Mouse (Mus musculus) splenic B cell, adult 2 months (primary cell): Measurements from ENCODE around the gene Arid4b.

Experiments used
- DNase-seq: peaks from one replicate; pipeline ENCODE4 v3.0.0-alpha.2; 2011; ENCODE audit warnings: low read depth, low spot score
- H3K27me3 ChIP-seq: 2 replicates; pipeline ENCODE4 v1.6.1; 2012; ENCODE audit warnings: mild to moderate bottlenecking, low read length, moderate library complexity, mixed read lengths; ENCODE audit not compliant: control insufficient read depth, poor library complexity, insufficient read depth, severe bottlenecking
- H3K36me3 ChIP-seq: 2 replicates; pipeline ENCODE4 v1.6.1; 2012; ENCODE audit warnings: mild to moderate bottlenecking, low read length, moderate library complexity, mixed read lengths; ENCODE audit not compliant: control insufficient read depth, poor library complexity, insufficient read depth, severe bottlenecking

Gene Arid4b

GRCm38 (mm10) chr13:14039292-14039965 is 23.6 kb upstream of the Arid4b start, which contains the start of gene Tbce:
TSS of gene Tbce (minus strand) at chr13:14039638.
- no peaks in the 10 kb centered on the region for H3K36me3 ChIP-seq
- H3K27me3 ChIP-seq = no peaks in the 10 kb centered on the region
- peak; percentile 94 for DNase-seq

DNA sequence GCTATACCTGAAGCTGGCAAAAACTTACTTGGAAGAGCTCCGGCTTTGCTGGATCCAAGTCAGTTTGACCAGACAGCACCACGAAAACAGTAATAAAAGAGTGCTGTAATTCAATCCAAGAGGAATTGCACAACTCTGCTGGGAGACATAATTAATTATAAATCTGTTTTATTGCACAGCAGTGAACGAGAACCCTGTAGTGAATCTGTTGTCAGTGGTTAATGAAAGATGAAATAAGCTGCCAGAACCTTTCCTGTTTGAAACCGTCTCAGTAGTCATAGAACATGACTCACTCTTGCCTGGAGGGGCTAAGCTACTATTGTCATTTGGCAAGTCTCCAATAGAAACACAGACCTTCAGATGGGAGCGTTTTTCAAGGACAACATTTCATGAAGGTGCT is 22.8 kb upstream of the Arid4b start:
- no peaks in the 10 kb centered on the region for H3K36me3 ChIP-seq
- no peaks in the 10 kb centered on the region for H3K27me3 ChIP-seq
- DNase-seq = peak; percentile 21

DNA sequence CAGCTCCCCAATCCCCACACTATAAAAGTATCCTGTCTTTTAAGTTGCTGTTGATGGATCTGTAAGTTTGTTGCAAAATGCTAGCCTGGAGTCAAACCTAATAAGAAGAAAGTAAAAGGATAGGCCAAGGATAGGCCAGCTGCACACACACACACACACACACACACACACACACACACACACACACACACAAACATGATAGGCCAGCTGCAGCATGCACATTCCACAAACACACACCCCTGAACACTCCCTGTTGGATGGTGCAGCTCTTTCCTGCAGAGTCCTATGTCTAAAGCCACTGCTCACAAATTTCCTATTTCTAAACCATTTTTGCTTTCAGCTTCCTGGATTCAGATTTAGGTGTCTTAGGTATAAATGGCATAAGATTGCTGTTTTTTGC is 19.2 kb upstream of the Arid4b start:
- DNase-seq = no peak
- 0 out of 2 replicates have a peak, but pooled peaks cover 2% of the 10 kb centered on the region for H3K36me3 ChIP-seq
- H3K27me3 ChIP-seq = no peaks in the 10 kb centered on the region

DNA sequence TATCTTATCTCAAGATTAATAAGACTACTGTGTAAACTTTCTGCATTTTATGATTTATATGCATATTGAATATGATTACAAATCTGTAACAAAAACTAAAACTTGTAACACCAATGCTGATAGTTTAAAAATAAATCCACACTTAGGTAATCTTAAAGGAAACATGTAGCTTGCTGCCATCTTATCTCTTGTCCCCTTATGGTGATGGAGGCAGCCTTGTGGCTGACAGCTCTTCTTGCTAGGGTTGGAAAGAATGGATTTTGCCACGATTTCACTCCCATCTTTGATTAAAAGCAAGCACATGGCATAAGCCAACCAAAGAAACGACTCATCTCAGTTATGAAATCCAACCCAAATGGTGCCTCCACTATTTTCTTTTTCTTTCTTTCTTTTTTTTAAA is 18.5 kb upstream of the Arid4b start:
- H3K36me3 ChIP-seq = peaks cover 5% of the 10 kb centered on the region
- H3K27me3 ChIP-seq = no peaks in the 10 kb centered on the region
- no peak for DNase-seq

DNA sequence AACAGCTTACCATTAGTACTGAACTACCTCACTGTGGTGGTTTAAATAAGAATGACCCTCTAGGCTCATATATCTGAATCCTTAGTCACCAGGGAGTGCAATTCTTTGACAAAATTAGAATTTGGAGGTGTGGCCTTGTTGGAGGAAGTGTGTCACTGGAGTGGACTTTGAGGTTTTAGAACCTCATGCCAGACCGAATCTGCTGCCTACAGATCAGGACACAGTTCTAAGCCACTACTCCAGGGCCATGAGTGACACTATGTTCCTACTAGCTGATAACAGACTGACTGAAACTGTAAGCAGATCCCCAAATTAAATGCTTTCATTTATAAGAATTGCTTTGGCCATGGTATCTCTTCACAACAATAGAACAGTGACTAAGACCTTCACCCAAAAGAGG is 13.2 kb upstream of the Arid4b start:
- no peak for DNase-seq
- peaks cover 18% of the 10 kb centered on the region for H3K36me3 ChIP-seq
- H3K27me3 ChIP-seq = no peaks in the 10 kb centered on the region

GRCm38 (mm10) chr13:14056801-14057200 is 6.2 kb upstream of the Arid4b start:
- Histone ChIP-seq H3K36me3 (peaks cover 20% of the 10 kb centered on the region), H3K27me3 (no peaks in the 10 kb centered on the region)
- no peak for DNase-seq

DNA sequence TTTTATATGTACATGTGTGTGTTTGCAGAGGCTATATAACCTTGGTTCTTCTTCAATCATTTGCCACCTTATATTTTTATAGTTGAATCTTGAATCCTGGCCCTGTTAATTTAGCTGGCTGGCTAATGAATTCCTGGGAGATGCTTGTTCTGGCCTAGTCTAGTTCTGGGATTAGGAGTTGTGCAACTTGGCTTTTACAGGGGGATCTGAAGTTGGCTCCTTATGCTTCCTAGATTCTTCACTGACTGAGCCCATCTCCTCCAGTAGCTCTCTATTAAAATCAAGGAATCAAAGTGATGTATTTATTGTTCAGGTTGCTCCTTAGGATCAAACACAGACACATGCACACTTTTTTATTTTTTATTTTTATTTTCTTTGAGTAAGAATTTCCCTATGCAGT is 3.5 kb upstream of the Arid4b start:
- Histone ChIP-seq H3K36me3 (peaks cover 12% of the 10 kb centered on the region), H3K27me3 (no peaks in the 10 kb centered on the region)
- no peak for DNase-seq

DNA sequence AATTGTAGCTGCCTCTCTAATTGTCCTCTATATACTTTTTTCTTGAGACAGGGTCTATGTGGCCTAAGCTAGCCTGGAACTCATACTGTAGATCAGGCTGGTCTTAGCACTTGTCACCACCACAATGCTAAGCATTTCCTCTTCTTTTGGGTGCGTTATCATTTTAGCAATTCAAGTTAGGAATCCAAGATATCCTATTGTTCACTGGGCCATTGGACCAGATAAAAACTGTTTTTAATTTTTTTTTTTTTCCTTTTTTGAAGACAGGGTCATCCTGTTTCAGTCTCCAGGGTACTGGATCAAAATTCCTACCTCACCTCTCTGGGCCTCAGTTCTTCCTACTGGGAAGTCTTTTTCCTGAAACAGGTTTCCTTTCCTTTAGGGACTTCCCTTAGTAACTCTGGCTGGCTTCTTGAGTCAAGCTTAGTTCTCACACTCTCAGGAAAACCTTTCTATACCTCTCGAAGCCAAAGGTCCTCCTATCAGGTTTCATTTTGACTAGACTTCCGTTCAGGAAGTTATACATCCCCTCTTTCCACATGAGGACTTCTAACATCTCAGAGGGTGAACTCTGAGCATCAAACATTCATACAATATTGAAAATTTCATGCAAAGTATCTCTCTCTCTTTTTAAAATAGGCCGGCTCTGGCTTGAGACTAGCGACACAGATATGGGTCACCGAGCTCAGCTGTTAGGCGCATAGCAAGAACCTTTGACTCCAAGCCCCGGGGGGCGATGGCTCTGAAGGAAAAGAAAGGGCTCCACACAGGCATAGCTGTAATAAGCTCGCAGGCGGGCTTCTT is 621 bp upstream of the Arid4b start:
- H3K27me3 ChIP-seq = no peaks in the 10 kb centered on the region
- H3K36me3 ChIP-seq = peaks cover 3% of the 10 kb centered on the region
- peak; percentile 73 for DNase-seq

GRCm38 (mm10) chr13:14063942-14064271 is 875 bp downstream of the Arid4b start:
- H3K36me3 ChIP-seq = peaks cover 2% of the 10 kb centered on the region
- DNase-seq = no peak
- no peaks in the 10 kb centered on the region for H3K27me3 ChIP-seq

GRCm38 (mm10) chr13:14064341-14065027 is 1.5 kb downstream of the Arid4b start:
- DNase-seq = peak; percentile 71
- no peaks in the 10 kb centered on the region for H3K27me3 ChIP-seq
- 0 out of 2 replicates have a peak, but pooled peaks cover 1% of the 10 kb centered on the region for H3K36me3 ChIP-seq

DNA sequence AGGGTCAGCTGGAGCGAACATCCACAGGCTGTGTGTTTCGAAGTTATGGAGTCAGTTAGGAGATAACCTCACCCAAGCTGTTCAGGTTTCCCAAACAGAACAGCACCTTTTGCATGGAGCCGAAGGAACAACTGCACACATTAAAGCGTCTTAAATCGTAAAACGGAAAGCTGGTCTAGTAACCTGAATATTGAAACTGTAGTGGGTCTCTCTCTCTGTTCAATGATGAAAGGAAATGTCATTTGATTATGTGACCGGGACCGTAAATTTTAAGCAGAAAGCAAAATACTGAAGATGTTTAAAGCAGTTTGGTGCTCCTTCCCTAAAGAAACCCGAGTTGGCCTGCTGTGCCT is 2.0 kb downstream of the Arid4b start:
- Histone ChIP-seq H3K36me3 (no peaks in the 10 kb centered on the region), H3K27me3 (no peaks in the 10 kb centered on the region)
- no peak for DNase-seq

DNA sequence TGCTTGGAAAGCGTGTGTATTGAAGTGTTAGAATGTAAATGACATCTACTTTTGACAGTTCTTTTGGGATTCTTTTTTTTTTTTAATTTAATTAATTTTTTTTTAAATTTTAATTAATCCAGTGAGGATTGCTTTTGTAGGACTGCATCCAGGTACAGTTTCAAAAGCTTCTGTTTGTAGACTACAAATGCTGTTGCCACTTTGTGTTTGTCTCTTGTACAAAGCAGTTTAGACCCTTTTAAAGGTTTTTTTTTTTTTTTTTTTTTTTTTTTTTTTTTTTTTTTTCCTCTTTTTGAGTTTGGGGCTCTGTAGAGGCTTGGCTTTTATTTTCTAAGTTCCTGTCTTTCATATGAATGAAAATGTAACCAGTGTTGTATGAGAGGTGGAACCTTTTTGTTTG is 2.7 kb downstream of the Arid4b start:
- no peak for DNase-seq
- no peaks in the 10 kb centered on the region for H3K27me3 ChIP-seq

GRCm38 (mm10) chr13:14068035-14068434 is 5.0 kb downstream of the Arid4b start:
- H3K27me3 ChIP-seq = no peaks in the 10 kb centered on the region
- DNase-seq = peak; percentile 54
- no peaks in the 10 kb centered on the region for H3K36me3 ChIP-seq

More for the DNA sequence above, 2.7 kb downstream of the Arid4b start:
- H3K36me3 ChIP-seq = no peaks in the 10 kb centered on the region

DNA sequence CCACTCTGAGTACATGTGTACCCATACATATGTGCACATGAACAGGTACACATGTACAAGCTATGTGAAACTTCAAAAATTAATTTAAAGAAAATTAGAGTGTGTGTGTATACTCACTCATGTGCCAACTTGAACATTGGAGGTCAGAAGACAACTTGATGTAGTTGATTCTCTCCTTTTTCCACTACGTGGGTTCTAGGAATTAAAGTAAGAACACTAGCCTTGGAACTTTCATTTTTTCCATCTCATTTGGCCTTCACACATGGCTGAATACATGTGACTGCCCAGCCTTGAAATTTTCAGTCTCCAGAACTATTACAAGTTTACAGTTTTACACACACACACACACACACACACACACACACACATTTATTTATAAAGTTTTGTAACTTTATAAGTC is 6.3 kb downstream of the Arid4b start:
- no peaks in the 10 kb centered on the region for H3K27me3 ChIP-seq
- DNase-seq = peak; percentile 46
- H3K36me3 ChIP-seq = no peaks in the 10 kb centered on the region

DNA sequence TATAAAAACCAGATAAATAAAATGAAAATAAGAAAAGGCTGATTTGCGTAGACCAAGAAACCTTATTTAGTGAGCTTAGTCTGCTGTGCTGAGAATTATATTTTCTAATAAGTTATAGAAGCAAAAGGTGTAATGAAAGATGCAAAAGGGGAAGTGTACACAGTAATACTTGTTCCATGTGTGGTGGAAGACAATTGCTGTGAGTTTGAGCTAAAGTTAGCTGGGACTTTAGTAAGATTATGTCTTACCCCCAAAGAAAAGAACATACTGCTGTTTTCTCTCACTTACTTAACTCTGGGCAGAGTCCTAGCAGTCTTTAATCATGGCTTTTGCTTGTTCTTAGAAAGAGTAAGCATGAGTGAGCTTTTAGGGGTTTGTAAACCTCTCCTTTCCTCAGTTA is 11.3 kb downstream of the Arid4b start:
- H3K27me3 ChIP-seq = no peaks in the 10 kb centered on the region
- no peaks in the 10 kb centered on the region for H3K36me3 ChIP-seq
- DNase-seq = peak; percentile 33
